In the genomic region with DNA sequence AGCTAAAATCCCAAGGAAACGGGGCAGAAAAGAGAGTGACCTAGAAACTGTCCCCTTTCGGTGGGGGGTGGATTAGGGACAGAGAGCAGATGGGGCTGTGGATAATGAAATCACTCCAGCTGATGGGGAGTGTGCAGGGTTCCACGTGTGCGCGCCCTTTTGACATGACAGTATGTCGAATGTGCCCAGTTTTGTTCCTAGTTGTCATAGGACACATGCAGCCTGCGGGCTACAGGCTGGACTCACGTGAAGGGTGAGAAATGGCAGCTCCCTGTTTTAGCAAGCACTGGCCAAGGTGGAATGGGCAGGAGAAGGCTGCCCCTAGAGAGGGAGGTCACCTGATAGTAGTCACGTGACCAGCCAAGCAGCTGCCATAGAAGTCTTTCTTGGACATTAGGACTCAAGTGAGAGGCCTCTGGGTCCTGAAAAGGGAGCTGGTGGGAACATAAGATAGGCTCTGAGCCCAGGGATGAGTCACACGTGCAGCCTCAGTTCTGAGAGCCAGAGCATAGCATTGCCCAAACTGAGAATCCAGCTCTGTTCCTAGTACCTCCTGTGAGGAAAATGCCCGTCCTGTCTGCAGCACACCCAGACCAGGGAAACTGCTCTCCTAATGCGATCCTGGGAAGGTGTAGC, we compare ENCODE assay signal across 7 mouse cellular contexts.
DNase-seq lines count a peak whose midpoint lies in the region; ATAC-seq and TF ChIP-seq lines count a peak whose summit lies in the region.

No protein-coding gene starts in this region.

- peak overlapping the region; percentile 50; the same call in 1 of the 2 replicates for H3K27ac ChIP-seq in left cerebral cortex, adult 2 months

- intact Hi-C loops in left cerebral cortex, adult 2 months (cut with DNase I), result no loop called here
- intact Hi-C loops in left cerebral cortex, postnatal 10 days (cut with DNase I), result no loop called here

- peak in 1 of 2 experiments; percentile 29 for DNase-seq in left cerebral cortex, adult 2 months (ENCODE audit: extremely low spot score in 1 of 2, low spot score in 2 of 2)
- no peak for DNase-seq in left cerebral cortex, postnatal 10 days (ENCODE audit: extremely low spot score in 1 of 2, low spot score in 2 of 2)
- peak; percentile 90 for DNase-seq in adrenal gland, adult 2 months
- peak; percentile 53 for DNase-seq in layer of hippocampus, adult 9-11 months
- DNase-seq in right cerebral cortex, postnatal 25 days, result peak; percentile 40
- DNase-seq in spleen, postnatal 14 days (ENCODE audit: low spot score in 2 of 2), result no peak

- no peak overlapping the region for H3K4me3 ChIP-seq in left cerebral cortex, adult 2 months

- no peak for TF ChIP-seq CTCF in left cerebral cortex, adult 2 months (IDR thresholded peaks at IDR 0.05)

- ATAC-seq in erythroid progenitor cell, adult 5-6 weeks (replicated peaks; ENCODE audit: low FRiP score, poor library complexity, severe bottlenecking), result peak; percentile 26; the same call in 1 of the 2 replicates

Comparison
In these comparisons a context has a peak if more than half of its experiments do, and no peak if none do; other contexts are left out.
1. DNase-seq: peak in adrenal gland, adult 2 months (single experiment), layer of hippocampus, adult 9-11 months (single experiment) and right cerebral cortex, postnatal 25 days (single experiment); none in left cerebral cortex, postnatal 10 days (0 of 2) and spleen, postnatal 14 days (0 of 2).